Comparison of ENCODE assay signal across 8 mouse cellular contexts in the genomic region with DNA sequence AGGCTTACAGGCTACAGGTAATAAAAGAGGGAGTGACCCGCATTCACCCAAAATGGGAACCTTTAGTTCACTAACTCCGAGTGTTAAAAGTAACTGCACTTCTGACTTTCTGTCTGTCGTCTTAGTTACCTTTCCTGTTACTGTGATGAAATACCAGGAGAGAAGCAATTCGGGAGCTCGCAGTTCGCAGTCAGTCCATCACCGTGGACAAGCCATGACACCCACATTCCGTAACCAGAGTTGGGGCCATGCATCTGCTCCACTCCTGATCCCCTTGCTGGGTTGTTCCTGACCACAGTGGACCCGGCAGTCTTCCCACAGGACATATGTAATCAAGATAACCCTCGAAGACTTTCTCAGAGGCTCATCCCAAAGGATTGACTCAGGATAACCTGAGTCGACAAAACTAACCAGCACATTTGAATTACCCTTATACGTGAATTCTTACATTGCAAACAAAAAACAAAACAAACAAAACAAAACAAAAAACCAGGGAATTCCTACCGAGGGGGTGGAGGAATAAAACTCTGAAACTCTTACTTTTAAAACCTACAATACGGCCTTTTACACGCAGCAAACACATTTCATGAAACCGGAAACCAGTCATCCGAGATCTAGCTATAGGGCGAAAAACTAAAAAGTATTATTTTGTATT. TPM values are rescaled to one million over a fixed set of nuclear protein-coding genes. Genes with fewer than 3 reads are reported as not detected.
DNase-seq lines count a peak whose midpoint lies in the region; ATAC-seq and TF ChIP-seq lines count a peak whose summit lies in the region.

No protein-coding gene starts in this region.

- peak; percentile 42 for DNase-seq in cerebellum, adult 9-10 months
- DNase-seq in cerebellum, postnatal 36 days = no peak
- DNase-seq in CD4-positive, CD25-positive, alpha-beta regulatory T cell, adult 2 months (ENCODE audit: low read depth, low spot score) = peak; percentile 20
- DNase-seq in liver, embryonic 11.5 days (ENCODE audit: low spot score) = no peak
- no peak for DNase-seq in urinary bladder, postnatal 36 days (ENCODE audit: low spot score in 2 of 2)
- DNase-seq in urinary bladder, postnatal 25 days (ENCODE audit: low spot score) = no peak

- peak overlapping the region; percentile 56 for H3K4me2 ChIP-seq in forebrain, embryonic 16.5 days (ENCODE audit: low read length)
- H3K4me2 ChIP-seq in liver, embryonic 11.5 days = peak overlapping the region; percentile 71

- H3K9ac ChIP-seq in forebrain, embryonic 16.5 days (replicated peaks; ENCODE audit: low read depth, low read length) = peak overlapping the region; percentile 59
- peak overlapping the region; percentile 68 for H3K9ac ChIP-seq in liver, embryonic 11.5 days (ENCODE audit: low read depth, low read length)

- H3K27me3 ChIP-seq in forebrain, embryonic 16.5 days (replicated peaks; ENCODE audit: control insufficient read depth, insufficient read depth, low read length) = no peaks in the 10 kb centered on the region
- no peaks in the 10 kb centered on the region for H3K27me3 ChIP-seq in liver, embryonic 11.5 days (replicated peaks; ENCODE audit: control insufficient read depth, insufficient read depth, low read length)

- no peak for TF ChIP-seq POLR2A in olfactory bulb, adult 2 months (IDR thresholded peaks at IDR 0.05; ENCODE audit: insufficient read depth, low read depth, low read length)

- no peak for ATAC-seq in forebrain, embryonic 16.5 days
- ATAC-seq in liver, embryonic 11.5 days (replicated peaks; ENCODE audit: low FRiP score) = no peak

- no peaks in the 10 kb centered on the region for H3K36me3 ChIP-seq in forebrain, embryonic 16.5 days (ENCODE audit: control insufficient read depth, insufficient read depth)
- no peaks in the 10 kb centered on the region for H3K36me3 ChIP-seq in liver, embryonic 11.5 days (ENCODE audit: control insufficient read depth, insufficient read depth, low read length)

- no peak for TF ChIP-seq CTCF in olfactory bulb, adult 2 months (IDR thresholded peaks at IDR 0.05; ENCODE audit: insufficient read depth, low read depth, low read length)

- peaks cover 6% of the 10 kb centered on the region for H3K4me1 ChIP-seq in forebrain, embryonic 16.5 days (replicated peaks; ENCODE audit: control insufficient read depth, insufficient read depth, low read length)
- H3K4me1 ChIP-seq in liver, embryonic 11.5 days (replicated peaks; ENCODE audit: control insufficient read depth, insufficient read depth, low read length) = peaks cover 7% of the 10 kb centered on the region; the same call in 1 of the 2 replicates
- H3K4me1 ChIP-seq in olfactory bulb, adult 2 months (ENCODE audit: control insufficient read depth, insufficient read depth, low read length) = peaks cover 4% of the 10 kb centered on the region; the same call in 1 of the 2 replicates

- H3K4me3 ChIP-seq in forebrain, embryonic 16.5 days (replicated peaks; ENCODE audit: low read length) = peak overlapping the region; percentile 54
- H3K4me3 ChIP-seq in liver, embryonic 11.5 days (ENCODE audit: low read depth, low read length) = peak overlapping the region; percentile 52
- H3K4me3 ChIP-seq in olfactory bulb, adult 2 months (ENCODE audit: insufficient read depth, low read depth, low read length) = peak overlapping the region; percentile 64

- no peaks in the 10 kb centered on the region for H3K9me3 ChIP-seq in forebrain, embryonic 16.5 days (ENCODE audit: control insufficient read depth, low read length)
- H3K9me3 ChIP-seq in liver, embryonic 11.5 days (ENCODE audit: control insufficient read depth, low read length) = no peaks in the 10 kb centered on the region

- H3K27ac ChIP-seq in forebrain, embryonic 16.5 days (ENCODE audit: low read length) = peak overlapping the region; percentile 87
- H3K27ac ChIP-seq in liver, embryonic 11.5 days (ENCODE audit: low read depth, low read length) = peak overlapping the region; percentile 77
- H3K27ac ChIP-seq in olfactory bulb, adult 2 months (ENCODE audit: insufficient read depth, low read depth, low read length) = peak overlapping the region; percentile 71

- 42% methylated on average over 18 of the region's 18 CpGs for WGBS in forebrain, embryonic 16.5 days
- 31% methylated on average over 18 of the region's 18 CpGs for WGBS in liver, embryonic 11.5 days
- WGBS in olfactory bulb, adult 2 months = 33% methylated on average over 18 of the region's 18 CpGs

RNA-seq across cellular contexts. Expression of gene Kpna2, which starts 12.5 kb away (rescaled TPM):
- 230 and 256 TPM in 2 replicates for polyA plus RNA-seq in forebrain, embryonic 16.5 days (2015; fragmentation: Nextera tagmentation; extraction: Ambion mirVana)
- polyA plus RNA-seq in liver, embryonic 11.5 days (2014; fragmentation: Nextera tagmentation; extraction: Ambion mirVana) = 448 and 517 TPM in 2 replicates
- polyA plus RNA-seq in olfactory bulb, adult 2 months (2012; ENCODE audit: insufficient read depth, insufficient read length, low replicate concordance, missing spikeins) = not detected in 2 replicates

RNA-seq across cellular contexts. Expression of gene 1810010H24Rik, which starts 13.7 kb away (rescaled TPM):
- polyA plus RNA-seq in forebrain, embryonic 16.5 days (2015; fragmentation: Nextera tagmentation; extraction: Ambion mirVana) = 3.8 and 4.3 TPM in 2 replicates
- polyA plus RNA-seq in liver, embryonic 11.5 days (2014; fragmentation: Nextera tagmentation; extraction: Ambion mirVana) = 1.9 and 2.1 TPM in 2 replicates
- polyA plus RNA-seq in olfactory bulb, adult 2 months (2012; ENCODE audit: insufficient read depth, insufficient read length, low replicate concordance, missing spikeins) = not detected in 2 replicates

Comparison
In these comparisons a context has a peak if more than half of its experiments do, and no peak if none do; other contexts are left out.
1. DNase-seq: peak in cerebellum, adult 9-10 months (single experiment) and CD4-positive, CD25-positive, alpha-beta regulatory T cell, adult 2 months (single experiment); none in cerebellum, postnatal 36 days (0 of 2), liver, embryonic 11.5 days (single experiment), urinary bladder, postnatal 36 days (0 of 2) and urinary bladder, postnatal 25 days (single experiment).
2. Peak in every context shown above with its lines, with median percentiles within 50 percentile points of each other: H3K27ac ChIP-seq and H3K4me3 ChIP-seq.